Mouse (Mus musculus) heart, postnatal 0 days (tissue): ENCODE measurements around the gene Kdm4b.

Source experiments
- CTCF ChIP-seq: IDR thresholded peaks from 2 replicates; pipeline ENCODE4 v1.5.1; 2016; ENCODE audit warnings: antibody characterized with exemption, control low read depth, low read depth
- EP300 ChIP-seq: IDR thresholded peaks from 2 replicates; pipeline ENCODE4 v1.6.1; 2016; ENCODE audit warnings: antibody characterized with exemption, low read depth

- TF ChIP-seq CTCF = no peak
- no peak for TF ChIP-seq EP300
Measured at GRCm38 (mm10) chr17:56279481-56280155, 46.2 kb upstream of the Kdm4b start.
